In genomic region chr7:71386050-71386449, GRCm38 (mm10) we compare ENCODE assay signal across 15 mouse cellular contexts. TPM values are rescaled to one million over a fixed set of nuclear protein-coding genes. Genes with fewer than 3 reads are reported as not detected.
DNase-seq lines count a peak whose midpoint lies in the region; ATAC-seq and TF ChIP-seq lines count a peak whose summit lies in the region.
"Had no signal": no experiment of that assay in that cellular context is flagged by ENCODE, and none has a peak within 500 bp of the region (broad histone marks: within the 10 kb centered on the region; RNA-seq: fewer than 3 reads in every experiment).

No protein-coding gene starts in this region.

- peak; percentile 52 for TF ChIP-seq CTCF in layer of hippocampus, adult 2 months (conservative IDR thresholded peaks at IDR 0.05)

- 4% methylated on average over 6 of the region's 6 CpGs for WGBS in heart, embryonic 12.5 days
- WGBS in embryonic facial prominence, embryonic 10.5 days: 31% methylated on average over 6 of the region's 6 CpGs
- WGBS in midbrain, embryonic 12.5 days: 17% methylated on average over 6 of the region's 6 CpGs

- H3K4me2 ChIP-seq in heart, embryonic 12.5 days: no peak overlapping the region
- H3K4me2 ChIP-seq in midbrain, embryonic 12.5 days (replicated peaks): 0 out of 2 replicates have a peak overlapping the region, but pooled peaks have one; percentile 3
- H3K4me2 ChIP-seq: embryonic facial prominence, embryonic 12.5 days; heart, embryonic 15.5 days had no signal

- no peak overlapping the region for H3K27ac ChIP-seq in heart, embryonic 12.5 days (ENCODE audit: poor library complexity, severe bottlenecking)
- no peak overlapping the region for H3K27ac ChIP-seq in layer of hippocampus, adult 2 months
- H3K27ac ChIP-seq in embryonic facial prominence, embryonic 10.5 days (replicated peaks): peak overlapping the region; percentile 66; the same call in 1 of the 2 replicates
- H3K27ac ChIP-seq in midbrain, embryonic 12.5 days (replicated peaks): peak overlapping the region; percentile 27; the same call in 1 of the 2 replicates
- H3K27ac ChIP-seq: embryonic facial prominence, embryonic 12.5 days; heart, embryonic 15.5 days had no signal

- peak; percentile 81 for DNase-seq in heart, adult 11 months
- DNase-seq in layer of hippocampus, adult 2 months (ENCODE audit: low spot score in 2 of 2): no peak
- no peak for DNase-seq in layer of hippocampus, postnatal 25 days (ENCODE audit: extremely low spot score in 1 of 2, low spot score in 1 of 2)
- DNase-seq in embryonic facial prominence, embryonic 10.5 days (ENCODE audit: low spot score): no peak
- no peak for DNase-seq in cerebellum, adult 8-10 months
- no peak for DNase-seq in layer of hippocampus, adult 18-20 months (ENCODE audit: low spot score in 2 of 2)
- DNase-seq: adrenal gland, adult 8-10 months; B cell, adult 2 months; cerebellum, adult 18-20 months; left cerebral cortex, postnatal 4 days had no signal

- H3K4me3 ChIP-seq in heart, embryonic 12.5 days: no peak overlapping the region
- H3K4me3 ChIP-seq in layer of hippocampus, adult 2 months: no peak overlapping the region
- H3K4me3 ChIP-seq in embryonic facial prominence, embryonic 10.5 days: no peak overlapping the region
- no peak overlapping the region for H3K4me3 ChIP-seq in midbrain, embryonic 12.5 days
- H3K4me3 ChIP-seq: embryonic facial prominence, embryonic 12.5 days; heart, embryonic 15.5 days had no signal

- no peaks in the 10 kb centered on the region for H3K9me3 ChIP-seq in heart, embryonic 12.5 days (replicated peaks)
- no peaks in the 10 kb centered on the region for H3K9me3 ChIP-seq in embryonic facial prominence, embryonic 10.5 days
- H3K9me3 ChIP-seq in midbrain, embryonic 12.5 days: no peaks in the 10 kb centered on the region
- H3K9me3 ChIP-seq: embryonic facial prominence, embryonic 12.5 days; heart, embryonic 15.5 days had no signal

- peaks cover 28% of the 10 kb centered on the region for H3K4me1 ChIP-seq in heart, embryonic 12.5 days (replicated peaks)
- peaks cover 63% of the 10 kb centered on the region for H3K4me1 ChIP-seq in embryonic facial prominence, embryonic 10.5 days
- peaks cover 32% of the 10 kb centered on the region for H3K4me1 ChIP-seq in midbrain, embryonic 12.5 days

- no peaks in the 10 kb centered on the region for H3K36me3 ChIP-seq in heart, embryonic 12.5 days
- no peaks in the 10 kb centered on the region for H3K36me3 ChIP-seq in embryonic facial prominence, embryonic 10.5 days (replicated peaks)
- no peaks in the 10 kb centered on the region for H3K36me3 ChIP-seq in midbrain, embryonic 12.5 days
- H3K36me3 ChIP-seq: embryonic facial prominence, embryonic 12.5 days; heart, embryonic 15.5 days had no signal

- no peak for ATAC-seq in heart, embryonic 12.5 days (ENCODE audit: insufficient number of reproducible peaks, low FRiP score)
- ATAC-seq in midbrain, embryonic 12.5 days (ENCODE audit: low FRiP score, low read depth): no peak

- no peaks in the 10 kb centered on the region for H3K27me3 ChIP-seq in heart, embryonic 12.5 days (replicated peaks)
- H3K27me3 ChIP-seq in embryonic facial prominence, embryonic 10.5 days (replicated peaks; ENCODE audit: low read depth, poor library complexity, severe bottlenecking): peaks cover 11% of the 10 kb centered on the region
- H3K27me3 ChIP-seq in midbrain, embryonic 12.5 days: peaks cover 36% of the 10 kb centered on the region; the same call in 1 of the 2 replicates
- H3K27me3 ChIP-seq: embryonic facial prominence, embryonic 12.5 days; heart, embryonic 15.5 days had no signal

- H3K9ac ChIP-seq in heart, embryonic 12.5 days: no peak overlapping the region
- no peak overlapping the region for H3K9ac ChIP-seq in midbrain, embryonic 12.5 days (replicated peaks)
- H3K9ac ChIP-seq: embryonic facial prominence, embryonic 12.5 days; heart, embryonic 15.5 days had no signal

RNA-seq across cellular contexts. Expression of gene Gm10295, which starts 34.8 kb away (rescaled TPM):
- not detected in 2 replicates for polyA plus RNA-seq in heart, embryonic 12.5 days (2016; fragmentation: Nextera tagmentation; extraction: Ambion mirVana)
- total RNA-seq in layer of hippocampus, adult 2 months (2021): not detected
- not detected for total RNA-seq in layer of hippocampus, postnatal 25 days (2021)
- not detected in 2 replicates for polyA plus RNA-seq in embryonic facial prominence, embryonic 10.5 days (2016; fragmentation: Nextera tagmentation; extraction: Ambion mirVana)
- not detected in 2 replicates for polyA plus RNA-seq in midbrain, embryonic 12.5 days (2016; fragmentation: Nextera tagmentation; extraction: Ambion mirVana)
- not detected for total RNA-seq in layer of hippocampus, adult 18-20 months (2021)
- total RNA-seq: adrenal gland, adult 8-10 months; left cerebral cortex, postnatal 4 days; megakaryocyte, adult 5-6 weeks had no signal
- polyA plus RNA-seq: embryonic facial prominence, embryonic 12.5 days; heart, embryonic 15.5 days had no signal

Comparison
In these comparisons a context has a peak if more than half of its experiments do, and no peak if none do; other contexts are left out.
1. H3K27ac ChIP-seq: peak in embryonic facial prominence, embryonic 10.5 days (single experiment) and midbrain, embryonic 12.5 days (single experiment); none in heart, embryonic 12.5 days (single experiment) and layer of hippocampus, adult 2 months (single experiment).